Mouse (Mus musculus) hindbrain, embryonic 12.5 days (tissue): ENCODE results near the gene Kcnc3. TPM values are rescaled to one million over a fixed set of nuclear protein-coding genes. Genes with fewer than 3 reads are reported as not detected.

Experiments used
- ATAC-seq: fragments of 200-750 bp; cut with Nextera tagmentation; 2 replicates; pipeline ENCODE4 v1.8.0; 2017; ENCODE audit warnings: moderate TSS enrichment; ENCODE audit not compliant: low FRiP score
- H3K27ac ChIP-seq: fragments of 300-500 bp; sonication (generic); 2 replicates; pipeline ENCODE4 v1.5.1; 2016; ENCODE audit warnings: mild to moderate bottlenecking
- H3K27me3 ChIP-seq: fragments of 300-500 bp; sonication (generic); 2 replicates; pipeline ENCODE4 v1.6.1; 2016; ENCODE audit warnings: mild to moderate bottlenecking
- H3K36me3 ChIP-seq: fragments of 300-500 bp; sonication (generic); 2 replicates; pipeline ENCODE4 v1.6.1; 2016; ENCODE audit warnings: mild to moderate bottlenecking
- H3K4me1 ChIP-seq: fragments of 300-500 bp; sonication (generic); 2 replicates; pipeline ENCODE4 v1.6.1; 2016
- H3K4me2 ChIP-seq: fragments of 300-500 bp; sonication (generic); replicated peaks from 2 replicates; pipeline ENCODE4 v1.6.1; 2016; ENCODE audit warnings: mild to moderate bottlenecking
- H3K4me3 ChIP-seq: fragments of 300-500 bp; sonication (generic); 2 replicates; pipeline ENCODE4 v1.5.1; 2016; ENCODE audit warnings: mild to moderate bottlenecking
- H3K9ac ChIP-seq: fragments of 300-500 bp; sonication (generic); 2 replicates; pipeline ENCODE4 v1.6.1; 2016; ENCODE audit warnings: mild to moderate bottlenecking, moderate library complexity
- H3K9me3 ChIP-seq: fragments of 300-500 bp; sonication (generic); replicated peaks from 2 replicates; pipeline ENCODE4 v1.6.1; 2016; ENCODE audit warnings: mild to moderate bottlenecking
- WGBS: fragments of 180-500 bp; shearing (Covaris S2); methylation state at CpG from one replicate; pipeline ENCODE4 v1.1.7; 2016; 5-methylcytosine and 5-hydroxymethylcytosine counted together
- polyA plus RNA-seq: library from polyadenylated mRNA; unstranded; fragments of >200 nt; fragmentation: Nextera tagmentation; extraction: Ambion mirVana; gene quantifications from 2 replicates; pipeline ENCODE4 v1.2.1, GENCODE M21; 2016

Gene Kcnc3
- polyA plus RNA-seq, 1 experiment from 2014 or later, result 3.8 TPM

GRCm38 (mm10) chr7:44552141-44552908, 38.1 kb upstream of the Kcnc3 start:
- H3K27ac ChIP-seq, result no peak overlapping the region
- peak overlapping the region; percentile 85; the same call in 1 of the 2 replicates for H3K4me3 ChIP-seq
- peaks cover 7% of the 10 kb centered on the region for H3K27me3 ChIP-seq
- no peaks in the 10 kb centered on the region for H3K9me3 ChIP-seq
- WGBS, result 82% methylated on average over 28 of the region's 31 CpGs
- peaks cover 30% of the 10 kb centered on the region for H3K36me3 ChIP-seq
- H3K4me1 ChIP-seq, result peaks cover 21% of the 10 kb centered on the region
- H3K9ac ChIP-seq, result 0 out of 2 replicates have a peak overlapping the region, but pooled peaks have one; percentile 62
- ATAC-seq, result no peak
- peak overlapping the region; percentile 68 for H3K4me2 ChIP-seq

GRCm38 (mm10) chr7:44553196-44553764, 37.2 kb upstream of the Kcnc3 start:
- Histone ChIP-seq H3K4me2 (peak overlapping the region; percentile 68), H3K4me3 (peak overlapping the region; percentile 85), H3K4me1 (peaks cover 11% of the 10 kb centered on the region), H3K27ac (peak overlapping the region; percentile 89), H3K27me3 (peaks cover 10% of the 10 kb centered on the region), H3K36me3 (peaks cover 30% of the 10 kb centered on the region), H3K9ac (peak overlapping the region; percentile 62), H3K9me3 (no peaks in the 10 kb centered on the region)
- peak; percentile 77 for ATAC-seq
- 2% methylated on average over 32 of the region's 32 CpGs for WGBS

GRCm38 (mm10) chr7:44553826-44554225, 36.6 kb upstream of the Kcnc3 start, which contains the start of gene Nr1h2:
Nr1h2 (minus strand) TSS chr7:44553951.
- peaks cover 10% of the 10 kb centered on the region for H3K4me1 ChIP-seq
- peaks cover 30% of the 10 kb centered on the region for H3K36me3 ChIP-seq
- H3K27me3 ChIP-seq, result peaks cover 10% of the 10 kb centered on the region
- under 1% methylated on average over 22 of the region's 22 CpGs for WGBS
- H3K4me2 ChIP-seq, result peak within 1 kb of the TSS; percentile 68
- H3K9me3 ChIP-seq, result no peaks in the 10 kb centered on the region
- H3K9ac ChIP-seq, result peak within 1 kb of the TSS; percentile 62
- ATAC-seq, result peak; percentile 82
- peak within 1 kb of the TSS; percentile 89 for H3K27ac ChIP-seq
- H3K4me3 ChIP-seq, result peak within 1 kb of the TSS; percentile 85

- H3K4me2 ChIP-seq, result no peak overlapping the region
- no peak for ATAC-seq
- H3K9ac ChIP-seq, result no peak overlapping the region
- no peak overlapping the region for H3K27ac ChIP-seq
- peaks cover 10% of the 10 kb centered on the region for H3K27me3 ChIP-seq
- H3K9me3 ChIP-seq, result no peaks in the 10 kb centered on the region
- H3K36me3 ChIP-seq, result no peaks in the 10 kb centered on the region
- peaks cover 8% of the 10 kb centered on the region for H3K4me1 ChIP-seq
- H3K4me3 ChIP-seq, result no peak overlapping the region
- WGBS, result 76% methylated on average over 2 of the region's 2 CpGs
Measured at GRCm38 (mm10) chr7:44557629-44558028, 32.8 kb upstream of the Kcnc3 start.

- H3K27ac ChIP-seq, result no peak overlapping the region
- no peaks in the 10 kb centered on the region for H3K4me1 ChIP-seq
- 54% methylated on average over 18 of the region's 18 CpGs for WGBS
- ATAC-seq, result peak; percentile 58; the same call in 1 of the 2 replicates
- H3K4me3 ChIP-seq, result no peak overlapping the region
- no peaks in the 10 kb centered on the region for H3K9me3 ChIP-seq
- H3K27me3 ChIP-seq, result peaks cover 9% of the 10 kb centered on the region
- H3K4me2 ChIP-seq, result no peak overlapping the region
- H3K36me3 ChIP-seq, result no peaks in the 10 kb centered on the region
- no peak overlapping the region for H3K9ac ChIP-seq
Measured at GRCm38 (mm10) chr7:44560435-44561400, 29.7 kb upstream of the Kcnc3 start.

DNA sequence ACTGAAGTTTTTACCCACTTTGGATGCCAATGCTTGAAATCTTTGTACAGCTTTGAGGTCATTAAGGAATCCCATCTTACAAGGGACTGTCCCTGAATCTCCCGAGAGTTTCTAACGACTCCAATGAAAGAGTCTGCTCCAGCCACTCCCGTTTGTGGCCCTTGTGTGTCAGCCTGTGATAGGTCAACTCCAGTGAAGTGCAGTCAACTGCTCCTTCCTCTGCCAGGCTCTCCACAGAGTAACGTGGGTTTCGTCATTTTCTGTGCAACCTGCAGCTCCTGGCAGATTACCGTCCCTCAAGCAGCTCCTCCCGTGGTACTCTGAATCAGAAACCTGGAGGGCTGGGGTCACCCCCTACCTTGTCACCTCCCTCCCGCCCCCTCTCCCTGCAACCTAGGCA, 27.2 kb upstream of the Kcnc3 start:
- no peaks in the 10 kb centered on the region for H3K4me1 ChIP-seq
- 53% methylated on average over 8 of the region's 8 CpGs for WGBS
- no peak overlapping the region for H3K4me2 ChIP-seq
- ATAC-seq, result no peak
- H3K9me3 ChIP-seq, result no peaks in the 10 kb centered on the region
- no peak overlapping the region for H3K9ac ChIP-seq
- no peak overlapping the region for H3K4me3 ChIP-seq
- H3K36me3 ChIP-seq, result no peaks in the 10 kb centered on the region
- H3K27ac ChIP-seq, result no peak overlapping the region
- no peaks in the 10 kb centered on the region; the same call in 1 of the 2 replicates for H3K27me3 ChIP-seq

GRCm38 (mm10) chr7:44564486-44564885, 26.0 kb upstream of the Kcnc3 start:
- Histone ChIP-seq H3K36me3 (no peaks in the 10 kb centered on the region), H3K27ac (no peak overlapping the region), H3K4me1 (no peaks in the 10 kb centered on the region), H3K4me3 (no peak overlapping the region), H3K27me3 (no peaks in the 10 kb centered on the region; the same call in 1 of the 2 replicates), H3K9ac (no peak overlapping the region), H3K9me3 (no peaks in the 10 kb centered on the region), H3K4me2 (no peak overlapping the region)
- ATAC-seq, result no peak
- 89% methylated on average over 10 of the region's 10 CpGs for WGBS

GRCm38 (mm10) chr7:44565414-44565813, 25.1 kb upstream of the Kcnc3 start:
- Histone ChIP-seq H3K4me3 (no peak overlapping the region), H3K27ac (no peak overlapping the region), H3K27me3 (no peaks in the 10 kb centered on the region; the same call in 1 of the 2 replicates), H3K4me2 (no peak overlapping the region), H3K4me1 (no peaks in the 10 kb centered on the region), H3K9ac (no peak overlapping the region), H3K36me3 (no peaks in the 10 kb centered on the region), H3K9me3 (no peaks in the 10 kb centered on the region)
- no peak for ATAC-seq
- WGBS, result 76% methylated on average over 6 of the region's 6 CpGs

GRCm38 (mm10) chr7:44568803-44569202, 21.7 kb upstream of the Kcnc3 start:
- H3K27me3 ChIP-seq, result no peaks in the 10 kb centered on the region
- no peak overlapping the region for H3K4me2 ChIP-seq
- no peak overlapping the region; the same call in 1 of the 2 replicates for H3K9ac ChIP-seq
- no peak overlapping the region for H3K27ac ChIP-seq
- WGBS, result 76% methylated on average over 9 of the region's 9 CpGs
- no peak for ATAC-seq
- no peak overlapping the region for H3K4me3 ChIP-seq
- no peaks in the 10 kb centered on the region for H3K9me3 ChIP-seq
- no peaks in the 10 kb centered on the region for H3K36me3 ChIP-seq
- no peaks in the 10 kb centered on the region; the same call in 1 of the 2 replicates for H3K4me1 ChIP-seq

- no peak overlapping the region for H3K9ac ChIP-seq
- WGBS, result 83% methylated on average over 6 of the region's 6 CpGs
- no peaks in the 10 kb centered on the region for H3K9me3 ChIP-seq
- H3K27me3 ChIP-seq, result no peaks in the 10 kb centered on the region
- H3K36me3 ChIP-seq, result no peaks in the 10 kb centered on the region
- no peak overlapping the region for H3K4me2 ChIP-seq
- H3K4me3 ChIP-seq, result no peak overlapping the region
- no peaks in the 10 kb centered on the region; the same call in 1 of the 2 replicates for H3K4me1 ChIP-seq
- no peak overlapping the region for H3K27ac ChIP-seq
- no peak for ATAC-seq
Measured at GRCm38 (mm10) chr7:44570989-44571388, 19.5 kb upstream of the Kcnc3 start.

GRCm38 (mm10) chr7:44571811-44572210, 18.7 kb upstream of the Kcnc3 start:
- Histone ChIP-seq H3K4me2 (no peak overlapping the region), H3K27ac (no peak overlapping the region), H3K27me3 (no peaks in the 10 kb centered on the region), H3K36me3 (no peaks in the 10 kb centered on the region), H3K4me3 (no peak overlapping the region), H3K9ac (no peak overlapping the region), H3K9me3 (no peaks in the 10 kb centered on the region), H3K4me1 (no peaks in the 10 kb centered on the region; the same call in 1 of the 2 replicates)
- 30% methylated on average over 4 of the region's 4 CpGs for WGBS
- no peak for ATAC-seq
